Mouse (Mus musculus) telencephalon, adult 2 months (tissue): ENCODE measurements around the gene Dhdds.
"Not testable (repeated sequence)": the region's sequence is repeated elsewhere in the genome, so short reads cannot be mapped to it uniquely, and the experiment has no call there.

ENCODE experiments used
- DNase-seq: peaks from one replicate; pipeline ENCODE4 v3.0.0-alpha.2; 2011; ENCODE audit warnings: low read depth, low spot score

Dhdds gene

GRCm38 (mm10) chr4:134005581-134006358 lies 5.1 kb upstream of the Dhdds start:
- DNase-seq, result no peak

- no peak for DNase-seq
These were observed 2.2 kb upstream of the Dhdds start for GRCm38 (mm10) chr4:134002903-134003302.

- no peak for DNase-seq
These were observed 1.5 kb upstream of the Dhdds start for GRCm38 (mm10) chr4:134002246-134002645.

- DNase-seq, result no peak
These were observed 992 bp upstream of the Dhdds start for GRCm38 (mm10) chr4:134001710-134002109.

GRCm38 (mm10) chr4:133994697-133995096 lies 6.0 kb downstream of the Dhdds start:
- DNase-seq, result no peak

GRCm38 (mm10) chr4:133991087-133991660 lies 9.5 kb downstream of the Dhdds start:
- DNase-seq, result no peak

- DNase-seq, result no peak
These were observed 10.7 kb downstream of the Dhdds start for GRCm38 (mm10) chr4:133990035-133990434.

- not testable (repeated sequence) for DNase-seq
These were observed 12.4 kb downstream of the Dhdds start for GRCm38 (mm10) chr4:133988289-133988688.

- DNase-seq, result no peak
These were observed 17.8 kb downstream of the Dhdds start for GRCm38 (mm10) chr4:133982936-133983335.

GRCm38 (mm10) chr4:133980496-133980895 lies 20.2 kb downstream of the Dhdds start:
- no peak for DNase-seq

- no peak for DNase-seq
These were observed 22.6 kb downstream of the Dhdds start for GRCm38 (mm10) chr4:133978021-133978711.

GRCm38 (mm10) chr4:133971741-133972140 lies 29.0 kb downstream of the Dhdds start:
- DNase-seq, result no peak

- no peak for DNase-seq
These were observed 29.8 kb downstream of the Dhdds start for GRCm38 (mm10) chr4:133970876-133971275.

GRCm38 (mm10) chr4:133970196-133970595 lies 30.5 kb downstream of the Dhdds start:
- no peak for DNase-seq

GRCm38 (mm10) chr4:133969114-133969770 lies 31.5 kb downstream of the Dhdds start:
- DNase-seq, result no peak

- DNase-seq, result no peak
These were observed 32.4 kb downstream of the Dhdds start, which contains the start of gene Hmgn2 for GRCm38 (mm10) chr4:133968150-133968921. TSS of gene Hmgn2 (minus strand) at chr4:133968650.

- DNase-seq, result peak; percentile 89
These were observed 32.9 kb downstream of the Dhdds start for GRCm38 (mm10) chr4:133967866-133968149.

GRCm38 (mm10) chr4:133967138-133967865 lies 33.4 kb downstream of the Dhdds start:
- peak; percentile 86 for DNase-seq

- DNase-seq, result no peak
These were observed 34.3 kb downstream of the Dhdds start for GRCm38 (mm10) chr4:133966271-133966940.

- DNase-seq, result no peak
These were observed 38.2 kb downstream of the Dhdds start for GRCm38 (mm10) chr4:133962566-133962965.
